Mouse (Mus musculus) CH12.LX (cell line): ENCODE data around the gene Cysltr1. TPM values are rescaled to one million over a fixed set of nuclear protein-coding genes. Genes with fewer than 3 reads are reported as not detected.

Source experiments
- DNase-seq: peaks from one replicate; pipeline ENCODE4 v3.0.0-alpha.2; 2013; ENCODE audit errors: extremely low read depth
- H3K27ac ChIP-seq: 2 replicates; pipeline ENCODE4 v1.5.1; 2012; ENCODE audit warnings: low read depth, mild to moderate bottlenecking, control low read depth, moderate library complexity; ENCODE audit not compliant: insufficient read depth
- H3K27me3 ChIP-seq: replicated peaks from 2 replicates; pipeline ENCODE3; 2012; ENCODE audit warnings: inconsistent platforms
- H3K36me3 ChIP-seq, 2 experiments: replicated peaks in 1 of 2; 2 replicates each; pipeline versions ENCODE3 to v1.6.1; 2012; ENCODE audit warnings: inconsistent platforms in 1 of 2, low read length in 1 of 2, mild to moderate bottlenecking in 1 of 2, mixed read lengths in 1 of 2, moderate library complexity in 1 of 2; ENCODE audit not compliant: control insufficient read depth in 1 of 2, insufficient read depth in 1 of 2
- H3K4me1 ChIP-seq, 2 experiments: 2 replicates each; pipeline ENCODE4 v1.6.1; 2012; ENCODE audit warnings: inconsistent platforms in 1 of 2, moderate library complexity in 1 of 2; ENCODE audit not compliant: insufficient read depth in 2 of 2, control insufficient read depth in 1 of 2
- H3K4me2 ChIP-seq: 2 replicates; pipeline ENCODE4 v1.6.1; 2012; ENCODE audit warnings: low read depth, mild to moderate bottlenecking, control low read depth; ENCODE audit not compliant: poor library complexity, insufficient read depth, severe bottlenecking
- H3K4me3 ChIP-seq, 3 experiments: fragments of 150-350 bp in 1 of 3; sonication (generic) in 1 of 3; replicated peaks in 1 of 3; 2 replicates each; pipeline versions ENCODE3 to v1.5.1; 2011 to 2012; ENCODE audit warnings: low read depth in 2 of 3, low read length in 2 of 3, mild to moderate bottlenecking in 2 of 3, moderate library complexity in 2 of 3, control low read depth in 1 of 3, improper control_type of control experiment in 1 of 3, inconsistent platforms in 1 of 3, mixed read lengths in 1 of 3; ENCODE audit not compliant: poor library complexity in 1 of 3
- H3K79me2 ChIP-seq: replicated peaks from 2 replicates; pipeline ENCODE4 v1.6.1; 2012; ENCODE audit warnings: mild to moderate bottlenecking, moderate library complexity; ENCODE audit not compliant: control insufficient read depth, poor library complexity, insufficient read depth, severe bottlenecking; ENCODE audit errors: extremely low read depth
- H3K9ac ChIP-seq: 2 replicates; pipeline ENCODE4 v1.6.1; 2012; ENCODE audit warnings: low read depth, mild to moderate bottlenecking, control low read depth, moderate library complexity; ENCODE audit not compliant: insufficient read depth
- H3K9me3 ChIP-seq: replicated peaks from 2 replicates; pipeline ENCODE3; 2012; ENCODE audit warnings: low read length, inconsistent platforms, mixed read lengths
- BHLHE40 ChIP-seq: IDR thresholded peaks from 2 replicates; pipeline ENCODE4 v1.6.1; 2011; ENCODE audit warnings: mild to moderate bottlenecking, low read depth, low read length, improper control_type of control experiment
- CHD2 ChIP-seq: IDR thresholded peaks from 2 replicates; pipeline ENCODE4 v1.6.1; 2011; ENCODE audit warnings: low read length, improper control_type of control experiment
- CTCF ChIP-seq, 2 experiments: IDR thresholded peaks in 1 of 2; conservative IDR thresholded peaks in 1 of 2; 2 replicates each; pipeline ENCODE4 v1.5.1; 2011 to 2012; ENCODE audit warnings: low read depth in 2 of 2, low read length in 2 of 2, improper control_type of control experiment in 1 of 2, inconsistent platforms in 1 of 2, mild to moderate bottlenecking in 1 of 2, moderate library complexity in 1 of 2
- E2F4 ChIP-seq: IDR thresholded peaks from 2 replicates; pipeline ENCODE4 v1.6.1; 2011; ENCODE audit warnings: low read depth, low read length, improper control_type of control experiment; ENCODE audit not compliant: insufficient replicate concordance
- EP300 ChIP-seq: IDR thresholded peaks from 2 replicates; pipeline ENCODE4 v1.6.1; 2011; ENCODE audit warnings: low read length, improper control_type of control experiment
- HCFC1 ChIP-seq: IDR thresholded peaks from 2 replicates; pipeline ENCODE4 v1.6.1; 2012; ENCODE audit warnings: low read depth, mild to moderate bottlenecking, inconsistent platforms, low read length, improper control_type of control experiment
- JUN ChIP-seq: IDR thresholded peaks from 2 replicates; pipeline ENCODE4 v1.6.1; 2011; ENCODE audit warnings: low read depth, mild to moderate bottlenecking, low read length, improper control_type of control experiment, moderate library complexity; ENCODE audit not compliant: insufficient read depth
- JUND ChIP-seq: conservative IDR thresholded peaks from 2 replicates; pipeline ENCODE4 v1.6.1; 2011; ENCODE audit warnings: low read depth, low read length, improper control_type of control experiment
- KAT2A ChIP-seq: IDR thresholded peaks from 2 replicates; pipeline ENCODE4 v1.6.1; 2012; ENCODE audit warnings: low read length, improper control_type of control experiment, inconsistent platforms; ENCODE audit not compliant: insufficient replicate concordance
- MAZ ChIP-seq: IDR thresholded peaks from 2 replicates; pipeline ENCODE4 v1.6.1; 2012; ENCODE audit warnings: low read depth, mild to moderate bottlenecking, inconsistent platforms, low read length, improper control_type of control experiment, moderate library complexity
- MEF2A ChIP-seq: IDR thresholded peaks from 2 replicates; pipeline ENCODE4 v1.6.1; 2014; ENCODE audit warnings: low read depth, mild to moderate bottlenecking, inconsistent platforms, low read length, improper control_type of control experiment, borderline replicate concordance
- MXI1 ChIP-seq: IDR thresholded peaks from 2 replicates; pipeline ENCODE4 v1.6.1; 2011; ENCODE audit warnings: mild to moderate bottlenecking, low read depth, low read length, improper control_type of control experiment
- SMC3 ChIP-seq: IDR thresholded peaks from 2 replicates; pipeline ENCODE4 v1.6.1; 2011; ENCODE audit warnings: low read depth, low read length, improper control_type of control experiment
- TBP ChIP-seq: conservative IDR thresholded peaks from 2 replicates; pipeline ENCODE4 v1.6.1; 2011; ENCODE audit warnings: low read depth, low read length, improper control_type of control experiment
- TCF12 ChIP-seq: IDR thresholded peaks from 2 replicates; pipeline ENCODE4 v1.6.1; 2014; ENCODE audit warnings: low read depth, mild to moderate bottlenecking, inconsistent platforms, low read length, improper control_type of control experiment
- ZKSCAN1 ChIP-seq: IDR thresholded peaks from 2 replicates; pipeline ENCODE4 v1.6.1; 2012; ENCODE audit warnings: low read depth, inconsistent platforms, low read length, improper control_type of control experiment, borderline replicate concordance
- ZNF384 ChIP-seq: IDR thresholded peaks from 2 replicates; pipeline ENCODE4 v1.6.1; 2012; ENCODE audit warnings: low read depth, low read length, improper control_type of control experiment, inconsistent platforms
- dilution Hi-C: fragments of 300-500 bp; cut with MboI; formaldehyde crosslinking; loops from 2 replicates; pipeline ENCODE4 v1.14.3; 2020; ENCODE audit warnings: low sequenced_read_pairs; ENCODE audit not compliant: extremely low pct_unique_long_range_greater_than_20kb, extremely low pct_ligation_motif_present
- in situ Hi-C: fragments of 300-500 bp; cut with MboI; formaldehyde crosslinking; loops from 3 replicates; pipeline ENCODE4 v1.14.3; 2019; ENCODE audit warnings: low sequenced_read_pairs, low pct_ligation_motif_present, low pct_unique_long_range_greater_than_20kb, mixed read lengths
- polyA plus RNA-seq: library from polyadenylated mRNA; unstranded; fragments of >175 nt; gene quantifications from 2 replicates; pipeline ENCODE4 v1.2.1, GENCODE M21; 2012; ENCODE audit warnings: low read depth; ENCODE audit not compliant: insufficient read length
- total RNA-seq, 2 experiments: library from RNA; depleted of rRNA; stranded (reverse); fragments of 300-350 nt in 1 of 2; fragments of >200 nt in 1 of 2; gene quantifications; 2 replicates each; pipeline ENCODE4 v1.2.3; 2012 to 2014

Gene Cysltr1
- total and polyA plus RNA-seq, 3 experiments = 1.1 TPM; not detected in 2

DNA sequence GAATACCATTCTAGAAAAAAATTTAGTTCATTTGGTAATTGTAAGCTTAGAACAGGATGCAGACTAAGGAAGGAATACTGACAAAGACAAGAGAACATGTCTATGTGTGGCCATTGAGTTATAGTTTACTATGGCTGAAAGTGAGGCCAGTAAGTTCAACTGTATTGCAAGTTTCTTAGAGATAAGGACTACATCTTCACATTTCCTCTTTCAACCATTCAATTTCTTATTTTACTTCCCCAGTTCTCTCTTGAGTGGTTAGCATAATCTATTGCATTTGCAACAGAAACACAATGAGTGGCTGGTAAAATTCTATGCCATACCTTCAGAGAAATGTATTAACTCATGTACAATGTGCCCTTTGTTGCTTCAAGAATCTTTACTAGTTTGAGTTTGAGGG, 9.6 kb downstream of the Cysltr1 start:
- no peaks in the 10 kb centered on the region for H3K9me3 ChIP-seq
- no peak overlapping the region for H3K4me2 ChIP-seq
- no peaks in the 10 kb centered on the region for H3K4me1 ChIP-seq
- H3K36me3 ChIP-seq = no peaks in the 10 kb centered on the region
- H3K27me3 ChIP-seq = no peaks in the 10 kb centered on the region
- TF ChIP-seq TCF12 = no peak
- TF ChIP-seq EP300 = no peak
- no peak for TF ChIP-seq MXI1
- TF ChIP-seq JUN = no peak
- no peak for TF ChIP-seq HCFC1
- TF ChIP-seq JUND = no peak
- TF ChIP-seq TBP = no peak
- no peak for TF ChIP-seq CHD2
- TF ChIP-seq CTCF (conservative IDR thresholded peaks at IDR 0.05 in 1 of 2, IDR thresholded peaks at IDR 0.05 in 1 of 2; ENCODE audit: low read depth in 2 of 2, low read length in 2 of 2) = no peak
- no peak for TF ChIP-seq KAT2A
- TF ChIP-seq MEF2A = no peak
- no peak for TF ChIP-seq SMC3
- no peak for TF ChIP-seq BHLHE40
- TF ChIP-seq E2F4 = no peak
- TF ChIP-seq MAZ = no peak
- TF ChIP-seq ZKSCAN1 = no peak
- no peak overlapping the region for H3K4me3 ChIP-seq
- dilution Hi-C loops (no loop called here), in situ Hi-C loops (no loop called here)
- no peak for DNase-seq
- no peak overlapping the region for H3K27ac ChIP-seq
- H3K9ac ChIP-seq = no peak overlapping the region
- H3K79me2 ChIP-seq = no peaks in the 10 kb centered on the region

DNA sequence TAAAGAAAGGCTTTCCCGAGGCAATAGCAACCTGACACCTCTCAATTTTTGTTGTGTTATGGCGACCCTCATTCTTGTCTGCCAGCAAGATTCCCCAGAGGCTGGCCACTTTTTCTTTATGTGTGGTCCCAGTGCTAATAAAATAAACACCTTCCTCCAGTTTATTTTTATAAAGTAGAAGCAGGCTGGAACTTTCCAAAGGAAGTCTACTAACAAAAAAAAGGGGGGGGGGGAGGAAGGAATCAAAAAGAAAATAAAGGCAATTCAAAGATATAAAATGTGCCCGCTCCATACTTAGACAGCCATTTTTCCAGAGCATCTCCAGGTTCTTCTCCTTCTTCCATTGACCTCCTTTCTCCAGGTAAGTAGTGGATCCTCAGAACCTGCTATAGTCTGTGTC, 20.6 kb downstream of the Cysltr1 start, which contains the start of gene Gm5127:
TSS of gene Gm5127 (plus strand) at position 301 of the 400 bp plus-strand sequence.
- Histone ChIP-seq H3K4me3 (no peak within 1 kb of the TSS), H3K27ac (no peak within 1 kb of the TSS), H3K79me2 (no peaks in the 10 kb centered on the region), H3K9me3 (no peaks in the 10 kb centered on the region), H3K4me2 (no peak within 1 kb of the TSS), H3K4me1 (no peaks in the 10 kb centered on the region), H3K36me3 (no peaks in the 10 kb centered on the region), H3K9ac (no peak within 1 kb of the TSS), H3K27me3 (no peaks in the 10 kb centered on the region)
- dilution Hi-C loops = no loop called here
- no peak for TF ChIP-seq MEF2A
- TF ChIP-seq TCF12 = no peak
- no peak for TF ChIP-seq ZNF384
- no peak for TF ChIP-seq HCFC1
- in situ Hi-C loops = no loop called here
- DNase-seq = no peak
